Mouse (Mus musculus) embryonic facial prominence, embryonic 12.5 days (tissue): ENCODE data around the gene Slc15a4. TPM values are rescaled to one million over a fixed set of nuclear protein-coding genes. Genes with fewer than 3 reads are reported as not detected.
A peak's percentile ranks its signal among the peaks of the same experiment; 100 is the strongest.

ENCODE experiments used
- ATAC-seq: fragments of 200-750 bp; cut with Nextera tagmentation; 2 replicates; pipeline ENCODE4 v1.8.0; 2017; ENCODE audit not compliant: insufficient number of reproducible peaks, insufficient read depth, low FRiP score, low TSS enrichment
- H3K27ac ChIP-seq: fragments of 300-500 bp; sonication (generic); 2 replicates; pipeline ENCODE4 v1.5.1; 2016; ENCODE audit warnings: mild to moderate bottlenecking
- H3K27me3 ChIP-seq: fragments of 300-500 bp; sonication (generic); 2 replicates; pipeline ENCODE4 v1.6.1; 2016; ENCODE audit warnings: mild to moderate bottlenecking, moderate library complexity
- H3K36me3 ChIP-seq: fragments of 300-500 bp; sonication (generic); 2 replicates; pipeline ENCODE4 v1.6.1; 2016; ENCODE audit warnings: mild to moderate bottlenecking
- H3K4me1 ChIP-seq: fragments of 300-500 bp; sonication (generic); 2 replicates; pipeline ENCODE4 v1.6.1; 2016
- H3K4me2 ChIP-seq: fragments of 300-500 bp; sonication (generic); replicated peaks from 2 replicates; pipeline ENCODE4 v1.6.1; 2016; ENCODE audit warnings: mild to moderate bottlenecking, moderate library complexity
- H3K4me3 ChIP-seq: fragments of 300-500 bp; sonication (generic); 2 replicates; pipeline ENCODE4 v1.5.1; 2016; ENCODE audit warnings: mild to moderate bottlenecking
- H3K9ac ChIP-seq: fragments of 300-500 bp; sonication (generic); 2 replicates; pipeline ENCODE4 v1.6.1; 2016; ENCODE audit warnings: mild to moderate bottlenecking, moderate library complexity
- H3K9me3 ChIP-seq: fragments of 300-500 bp; sonication (generic); 2 replicates; pipeline ENCODE4 v1.6.1; 2016; ENCODE audit warnings: mild to moderate bottlenecking, moderate library complexity
- WGBS: fragments of 180-500 bp; shearing (Covaris S2); methylation state at CpG from one replicate; pipeline ENCODE4 v1.1.7; 2016; 5-methylcytosine and 5-hydroxymethylcytosine counted together
- polyA plus RNA-seq: library from polyadenylated mRNA; unstranded; fragments of >200 nt; fragmentation: Nextera tagmentation; extraction: Ambion mirVana; gene quantifications from 2 replicates; pipeline ENCODE4 v1.2.1, GENCODE M21; 2016

Slc15a4 gene
- polyA plus RNA-seq, 1 experiment from 2014 or later: 25.8 TPM

DNA sequence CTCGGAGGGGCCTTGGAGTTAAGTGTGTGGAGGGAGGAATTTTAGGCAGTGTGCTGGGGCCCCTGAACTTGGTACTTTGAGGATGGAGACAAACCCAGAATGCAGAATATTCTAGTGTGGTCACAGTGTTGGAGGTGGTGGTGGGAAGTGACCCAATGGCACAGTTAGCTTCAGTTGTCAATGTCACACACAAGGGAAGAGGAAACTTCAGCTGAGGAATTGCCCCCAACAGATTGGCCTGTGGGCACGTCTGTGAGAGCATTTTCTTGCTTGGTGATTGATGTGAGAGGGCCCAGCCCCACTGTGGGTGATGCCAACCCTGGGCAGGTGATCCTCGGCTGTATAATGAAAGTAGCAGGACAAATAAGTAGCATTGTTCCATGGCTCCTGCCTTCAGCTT lies 13.9 kb downstream of the Slc15a4 start:
- H3K4me1 ChIP-seq: peaks cover 16% of the 10 kb centered on the region
- H3K9ac ChIP-seq: no peak overlapping the region
- H3K4me2 ChIP-seq: no peak overlapping the region
- no peaks in the 10 kb centered on the region for H3K27me3 ChIP-seq
- no peak for ATAC-seq
- WGBS: 79% methylated on average over 3 of the region's 3 CpGs
- H3K27ac ChIP-seq: no peak overlapping the region
- H3K4me3 ChIP-seq: no peak overlapping the region
- no peaks in the 10 kb centered on the region for H3K9me3 ChIP-seq
- no peaks in the 10 kb centered on the region for H3K36me3 ChIP-seq

DNA sequence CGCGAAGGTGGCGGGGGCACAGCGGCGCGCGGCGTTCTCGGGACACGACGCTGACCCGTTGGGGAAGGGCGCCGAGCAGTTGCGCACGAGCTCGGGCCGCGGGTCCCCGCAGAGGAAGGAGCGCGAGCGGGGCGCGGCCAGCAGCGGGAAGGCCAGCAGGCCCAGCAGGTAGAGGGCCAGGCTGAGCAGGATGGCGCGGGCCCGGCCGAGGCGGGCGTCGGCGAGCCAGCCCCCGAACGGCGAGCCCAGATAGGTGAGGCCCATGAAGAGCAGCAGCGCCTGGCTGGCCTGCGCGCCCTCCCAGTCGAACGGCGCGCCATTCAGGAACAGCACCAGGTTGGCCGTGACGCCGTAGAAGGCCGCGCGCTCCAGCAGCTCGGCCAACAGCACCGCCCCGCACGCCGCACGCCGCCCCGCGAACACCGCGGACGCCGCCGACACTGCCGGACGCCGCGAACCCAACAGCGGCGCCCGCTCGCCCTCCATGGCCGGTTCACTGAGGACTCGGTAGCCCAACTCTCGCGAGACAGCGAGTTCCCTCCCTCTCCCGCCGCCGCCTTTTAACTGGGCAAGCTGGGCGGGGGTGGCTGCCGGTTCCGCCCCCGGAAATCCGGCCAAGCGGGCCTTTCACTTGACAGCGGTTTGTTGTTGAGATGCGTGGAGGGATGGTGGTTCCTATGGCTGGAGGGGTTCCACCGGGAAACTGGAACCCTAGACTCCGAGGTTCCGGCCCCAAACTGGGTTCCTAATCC lies 15.6 kb downstream of the Slc15a4 start:
- Histone ChIP-seq H3K27me3 (no peaks in the 10 kb centered on the region), H3K4me1 (peaks cover 16% of the 10 kb centered on the region), H3K4me2 (peak overlapping the region; percentile 97), H3K36me3 (no peaks in the 10 kb centered on the region), H3K4me3 (peak overlapping the region; percentile 97), H3K9me3 (no peaks in the 10 kb centered on the region), H3K27ac (peak overlapping the region; percentile 82), H3K9ac (peak overlapping the region; percentile 98)
- ATAC-seq: peak; percentile 90
- 0% methylated on average over 77 of the region's 91 CpGs for WGBS

DNA sequence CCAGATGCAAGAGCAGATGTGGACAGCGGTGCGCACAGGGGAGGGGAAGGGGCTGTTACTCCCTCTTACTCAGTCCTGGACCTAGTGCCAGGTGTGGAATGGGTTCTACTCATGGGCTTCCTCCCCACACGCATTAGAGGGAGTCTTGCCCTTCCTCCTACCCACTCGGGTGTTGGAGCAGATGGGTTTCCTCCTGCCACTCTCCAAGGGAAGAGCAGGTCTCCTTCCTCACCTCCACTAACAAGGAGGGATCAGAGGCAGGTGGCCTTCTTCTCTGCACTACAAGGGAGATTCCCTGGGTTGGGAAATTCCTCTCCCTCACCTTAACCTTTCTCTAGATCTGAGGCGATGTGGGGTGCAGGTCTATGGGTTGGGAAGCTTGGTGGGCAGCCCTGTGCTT lies 16.5 kb downstream of the Slc15a4 start:
- Histone ChIP-seq H3K27me3 (no peaks in the 10 kb centered on the region), H3K27ac (no peak overlapping the region), H3K4me1 (peaks cover 16% of the 10 kb centered on the region), H3K4me2 (peak overlapping the region; percentile 97), H3K9ac (peak overlapping the region; percentile 98), H3K9me3 (no peaks in the 10 kb centered on the region), H3K4me3 (peak overlapping the region; percentile 97), H3K36me3 (no peaks in the 10 kb centered on the region)
- no peak for ATAC-seq
- 10% methylated on average over 5 of the region's 5 CpGs for WGBS

DNA sequence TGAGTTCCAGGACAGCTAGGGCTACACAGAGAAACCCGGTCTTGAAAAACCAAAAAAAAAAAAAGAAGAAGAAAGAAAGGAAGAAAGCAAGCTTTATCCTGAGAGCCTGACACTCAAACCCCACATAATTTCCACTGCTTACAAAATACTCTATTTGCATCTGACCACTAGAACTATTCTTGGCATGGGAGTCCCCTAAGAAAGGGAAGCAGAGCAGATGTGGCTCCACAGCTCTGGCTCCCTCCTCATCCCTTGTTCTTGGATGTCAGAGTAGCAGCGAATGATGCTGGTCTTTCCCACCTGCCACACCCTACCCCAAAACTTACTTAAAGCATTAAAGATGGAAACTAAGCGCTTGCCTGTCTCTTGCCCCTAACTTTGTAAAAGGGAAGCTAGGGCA lies 17.2 kb downstream of the Slc15a4 start:
- ATAC-seq: no peak
- Histone ChIP-seq H3K27ac (no peak overlapping the region), H3K27me3 (no peaks in the 10 kb centered on the region), H3K36me3 (no peaks in the 10 kb centered on the region), H3K9ac (peak overlapping the region; percentile 98; the same call in 1 of the 2 replicates), H3K4me3 (peak overlapping the region; percentile 97), H3K9me3 (no peaks in the 10 kb centered on the region), H3K4me2 (peak overlapping the region; percentile 97), H3K4me1 (peaks cover 16% of the 10 kb centered on the region)
- WGBS: 85% methylated on average over 3 of the region's 3 CpGs

DNA sequence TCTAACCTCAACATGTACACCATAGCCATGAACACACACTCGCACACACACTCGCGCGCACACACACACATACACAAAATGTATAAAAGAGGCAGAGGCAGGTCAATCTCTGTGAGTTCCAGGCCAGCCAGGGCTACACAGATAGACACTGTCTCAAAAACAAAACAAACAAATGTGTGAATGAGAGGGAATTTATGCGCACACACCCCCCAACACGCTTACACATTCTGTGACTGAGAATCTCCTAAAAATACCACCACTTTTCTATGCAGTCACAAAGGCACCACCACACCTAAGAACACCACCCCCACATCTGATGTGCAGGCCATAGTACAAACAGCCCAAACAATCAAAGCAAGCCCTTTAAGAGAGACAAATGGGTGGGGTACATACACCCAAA lies 20.3 kb downstream of the Slc15a4 start:
- H3K9me3 ChIP-seq: no peaks in the 10 kb centered on the region
- H3K27me3 ChIP-seq: no peaks in the 10 kb centered on the region
- peaks cover 14% of the 10 kb centered on the region for H3K36me3 ChIP-seq
- no peak overlapping the region for H3K27ac ChIP-seq
- no peak overlapping the region for H3K4me2 ChIP-seq
- no peak for ATAC-seq
- peaks cover 16% of the 10 kb centered on the region for H3K4me1 ChIP-seq
- WGBS: 97% methylated on average over 6 of the region's 6 CpGs
- H3K9ac ChIP-seq: no peak overlapping the region
- no peak overlapping the region for H3K4me3 ChIP-seq

DNA sequence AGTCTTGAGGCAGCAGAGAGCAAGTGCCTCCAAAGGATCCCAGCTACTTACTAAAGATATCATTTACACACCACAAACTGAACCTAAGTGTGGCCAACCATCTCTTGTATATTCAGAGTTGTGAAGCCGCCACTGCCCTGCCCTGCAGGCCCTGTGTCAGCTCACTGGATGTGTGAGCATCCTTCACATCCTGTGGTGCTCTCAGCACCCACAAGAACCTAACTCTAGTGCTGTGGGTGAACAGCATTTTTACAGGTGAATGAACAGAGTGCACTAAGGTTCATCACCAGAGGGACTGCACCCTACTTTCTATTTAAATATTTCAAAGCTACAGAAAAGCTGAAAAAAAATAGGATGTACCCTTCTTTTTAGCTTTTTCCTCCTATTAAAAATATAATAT lies 20.8 kb downstream of the Slc15a4 start:
- Histone ChIP-seq H3K4me3 (no peak overlapping the region), H3K27me3 (no peaks in the 10 kb centered on the region), H3K9me3 (no peaks in the 10 kb centered on the region), H3K4me1 (peaks cover 16% of the 10 kb centered on the region), H3K36me3 (peaks cover 19% of the 10 kb centered on the region), H3K27ac (no peak overlapping the region), H3K9ac (no peak overlapping the region), H3K4me2 (no peak overlapping the region)
- WGBS: 96% methylated on average over 1 of the region's 1 CpGs
- ATAC-seq: no peak

DNA sequence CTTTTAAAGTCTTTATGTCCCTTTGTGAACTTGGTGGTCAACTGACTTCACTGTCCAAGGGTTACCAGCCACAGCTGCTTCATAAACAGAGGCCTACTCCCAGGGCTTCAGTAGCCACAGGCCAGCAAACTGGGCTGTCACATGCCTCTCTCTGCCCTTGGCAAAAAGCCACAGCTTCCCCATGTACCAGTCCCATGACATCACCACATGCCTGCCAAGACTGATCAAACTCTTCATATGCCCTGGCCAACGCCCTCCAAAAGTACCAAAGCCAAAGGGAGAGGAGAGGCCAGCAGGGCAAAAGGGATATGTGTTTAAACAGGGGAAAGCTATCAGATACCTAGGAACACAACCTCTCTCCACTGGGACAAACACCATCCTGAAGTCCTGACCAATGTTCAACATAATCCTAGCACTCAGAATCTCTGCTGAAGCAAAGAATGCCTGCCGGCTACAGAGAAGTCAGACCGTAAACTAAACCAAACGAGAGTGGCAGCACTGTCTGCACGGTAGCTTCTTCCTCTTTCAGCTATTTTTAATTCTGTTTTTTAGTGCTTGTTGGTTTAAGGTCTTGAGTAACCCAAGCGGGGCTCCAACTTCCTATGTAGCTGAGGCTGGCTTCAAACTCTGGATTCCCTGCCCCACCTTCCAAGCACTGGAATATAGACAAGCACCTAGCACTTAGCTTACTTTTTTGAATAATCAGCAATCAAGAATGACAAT lies 21.7 kb downstream of the Slc15a4 start:
- ATAC-seq: no peak
- Histone ChIP-seq H3K4me1 (peaks cover 12% of the 10 kb centered on the region), H3K9me3 (no peaks in the 10 kb centered on the region), H3K9ac (no peak overlapping the region), H3K27ac (no peak overlapping the region), H3K36me3 (peaks cover 28% of the 10 kb centered on the region), H3K27me3 (no peaks in the 10 kb centered on the region), H3K4me2 (no peak overlapping the region), H3K4me3 (no peak overlapping the region)
- 74% methylated on average over 6 of the region's 6 CpGs for WGBS

DNA sequence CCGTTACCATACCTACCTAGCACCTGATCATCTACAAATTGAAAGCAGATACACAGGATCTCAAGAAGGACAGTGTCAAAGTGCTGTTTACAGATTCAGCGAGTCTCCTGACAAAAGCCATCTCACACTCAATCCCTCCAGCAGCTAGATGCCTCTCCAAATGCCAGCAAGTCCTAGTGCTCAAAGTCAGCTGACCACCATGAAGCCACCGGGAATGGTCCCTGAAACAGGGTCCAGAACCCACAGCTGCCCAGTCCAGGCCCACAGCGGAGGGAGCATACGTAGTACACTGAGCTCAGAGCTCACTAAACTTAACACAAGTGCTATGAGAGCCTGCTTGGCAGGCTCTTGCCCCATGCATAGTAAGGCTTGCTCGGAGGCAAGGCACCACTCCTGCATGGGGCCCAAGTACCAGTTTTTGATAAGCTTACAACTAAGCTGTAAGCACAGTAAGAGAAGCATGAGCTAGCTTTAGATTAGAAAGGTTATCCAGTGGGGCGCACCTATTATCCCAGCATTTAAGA lies 23.4 kb downstream of the Slc15a4 start:
- Histone ChIP-seq H3K4me3 (no peak overlapping the region), H3K4me2 (no peak overlapping the region), H3K36me3 (peaks cover 44% of the 10 kb centered on the region), H3K27ac (no peak overlapping the region), H3K27me3 (no peaks in the 10 kb centered on the region), H3K9me3 (no peaks in the 10 kb centered on the region), H3K9ac (no peak overlapping the region), H3K4me1 (no peaks in the 10 kb centered on the region)
- no peak for ATAC-seq
- WGBS: 85% methylated on average over 7 of the region's 7 CpGs

DNA sequence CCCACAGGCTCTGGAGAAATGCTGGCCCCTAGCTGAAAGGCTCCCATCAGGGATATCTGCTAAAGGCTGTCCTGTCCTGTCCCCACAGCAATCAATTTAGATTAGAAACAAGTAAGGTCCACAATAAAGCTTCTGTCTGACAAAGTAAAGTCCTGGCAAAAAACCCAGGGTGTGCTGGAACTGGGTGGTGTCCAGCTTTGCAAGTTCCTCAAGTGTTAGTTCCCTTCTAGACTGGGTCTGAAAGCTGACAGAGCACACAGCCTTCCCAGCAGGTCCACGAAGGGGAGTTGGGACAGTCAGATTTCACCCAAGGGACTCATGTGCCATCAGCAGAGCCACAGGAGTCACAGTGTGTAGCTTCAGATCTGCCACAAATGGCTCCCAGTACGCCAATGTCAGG lies 25.2 kb downstream of the Slc15a4 start:
- peaks cover 62% of the 10 kb centered on the region for H3K36me3 ChIP-seq
- no peaks in the 10 kb centered on the region for H3K4me1 ChIP-seq
- no peak overlapping the region for H3K27ac ChIP-seq
- no peak overlapping the region for H3K9ac ChIP-seq
- H3K4me2 ChIP-seq: no peak overlapping the region
- no peak for ATAC-seq
- WGBS: 87% methylated on average over 2 of the region's 2 CpGs
- H3K27me3 ChIP-seq: no peaks in the 10 kb centered on the region
- H3K4me3 ChIP-seq: no peak overlapping the region
- H3K9me3 ChIP-seq: no peaks in the 10 kb centered on the region

DNA sequence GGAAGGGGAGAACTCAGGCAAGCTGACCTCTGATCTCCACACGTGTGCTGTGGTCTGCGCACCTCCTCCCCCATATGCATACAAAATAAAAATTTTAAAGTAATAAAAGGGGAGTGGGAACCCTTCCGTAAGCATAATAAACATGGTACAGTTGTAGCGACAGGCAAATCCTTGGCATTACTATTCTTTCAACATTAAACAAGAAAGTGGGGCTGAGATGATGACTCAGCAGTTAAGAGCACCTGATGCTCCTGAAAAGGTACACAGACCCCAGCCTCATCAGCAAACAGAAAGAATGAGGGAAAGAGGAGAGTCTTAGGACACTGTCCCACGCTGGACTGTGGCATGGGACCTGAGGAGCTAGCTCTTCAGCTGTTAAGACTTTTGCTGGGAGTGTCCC lies 29.7 kb downstream of the Slc15a4 start:
- no peak overlapping the region for H3K4me3 ChIP-seq
- 93% methylated on average over 5 of the region's 5 CpGs for WGBS
- H3K9me3 ChIP-seq: no peaks in the 10 kb centered on the region
- H3K27ac ChIP-seq: no peak overlapping the region
- H3K36me3 ChIP-seq: peaks cover 97% of the 10 kb centered on the region
- no peak for ATAC-seq
- H3K9ac ChIP-seq: no peak overlapping the region
- H3K27me3 ChIP-seq: no peaks in the 10 kb centered on the region
- no peak overlapping the region for H3K4me2 ChIP-seq
- no peaks in the 10 kb centered on the region for H3K4me1 ChIP-seq

DNA sequence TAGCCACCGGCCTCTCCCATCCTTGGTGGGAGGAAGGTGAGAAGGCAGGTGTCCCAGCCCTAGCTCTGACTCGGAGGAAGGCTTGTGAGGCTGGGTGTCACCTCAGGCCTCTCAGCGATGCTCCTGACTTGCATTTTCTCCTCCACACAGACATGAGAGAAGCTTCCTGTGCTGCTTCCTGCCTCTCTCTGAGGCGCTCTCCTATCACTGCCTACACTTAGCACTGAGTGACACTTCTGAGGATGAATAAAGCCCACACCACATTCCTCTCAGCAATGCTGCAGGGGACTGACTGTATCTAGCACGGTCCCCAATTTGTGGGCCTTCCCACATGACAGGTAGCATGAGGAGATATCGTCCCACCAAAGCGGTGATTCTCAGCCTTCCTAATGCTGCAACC lies 35.8 kb downstream of the Slc15a4 start:
- no peaks in the 10 kb centered on the region for H3K4me1 ChIP-seq
- H3K4me2 ChIP-seq: no peak overlapping the region
- H3K9me3 ChIP-seq: no peaks in the 10 kb centered on the region
- no peaks in the 10 kb centered on the region for H3K27me3 ChIP-seq
- 87% methylated on average over 7 of the region's 7 CpGs for WGBS
- H3K9ac ChIP-seq: no peak overlapping the region
- peaks cover 87% of the 10 kb centered on the region for H3K36me3 ChIP-seq
- no peak for ATAC-seq
- no peak overlapping the region for H3K27ac ChIP-seq
- no peak overlapping the region for H3K4me3 ChIP-seq

DNA sequence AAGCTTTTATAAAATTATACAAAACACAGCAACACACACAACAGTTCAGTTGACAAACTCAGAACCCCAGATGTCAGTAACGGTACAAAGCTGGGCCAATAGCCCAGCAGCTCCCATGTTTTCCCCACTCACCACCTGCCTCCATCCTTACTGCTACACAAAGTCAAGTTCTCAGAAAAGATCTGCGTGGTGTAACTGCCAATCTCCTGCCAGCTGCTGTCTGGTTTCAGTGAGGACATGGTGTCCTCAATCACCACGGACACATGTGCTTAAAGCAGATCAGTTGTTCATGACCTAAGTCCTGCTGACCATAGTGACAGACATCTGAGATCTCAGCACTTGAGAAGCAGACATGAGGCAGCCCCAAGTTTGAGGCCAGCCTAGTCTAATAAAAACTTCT lies 37.0 kb downstream of the Slc15a4 start:
- H3K9me3 ChIP-seq: no peaks in the 10 kb centered on the region
- no peaks in the 10 kb centered on the region for H3K27me3 ChIP-seq
- no peak overlapping the region for H3K4me3 ChIP-seq
- H3K4me1 ChIP-seq: no peaks in the 10 kb centered on the region
- 96% methylated on average over 3 of the region's 3 CpGs for WGBS
- no peak overlapping the region for H3K4me2 ChIP-seq
- H3K9ac ChIP-seq: no peak overlapping the region
- H3K27ac ChIP-seq: no peak overlapping the region
- ATAC-seq: no peak
- H3K36me3 ChIP-seq: peaks cover 77% of the 10 kb centered on the region
